Mouse (Mus musculus) intestine, embryonic 14.5 days (tissue): Measurements from ENCODE around the gene Ptprs. TPM values are rescaled to one million over a fixed set of nuclear protein-coding genes. Genes with fewer than 3 reads are reported as not detected.
A peak's percentile ranks its signal among the peaks of the same experiment; 100 is the strongest.

ENCODE experiments used
- ATAC-seq: fragments of 200-750 bp; cut with Nextera tagmentation; replicated peaks from 2 replicates; pipeline ENCODE4 v1.8.0; 2017; ENCODE audit warnings: low read depth, moderate number of reproducible peaks, moderate TSS enrichment, moderate library complexity; ENCODE audit not compliant: low FRiP score, low TSS enrichment
- DNase-seq: peaks from one replicate; pipeline ENCODE4 v3.0.0-alpha.2; 2018; ENCODE audit warnings: low spot score
- H3K27ac ChIP-seq: fragments of 300-500 bp; sonication (generic); 2 replicates; pipeline ENCODE4 v1.5.1; 2014; ENCODE audit warnings: low read depth, mild to moderate bottlenecking, control low read depth
- H3K27me3 ChIP-seq: fragments of 300-500 bp; sonication (generic); replicated peaks from 2 replicates; pipeline ENCODE4 v1.6.1; 2014; ENCODE audit warnings: low read length, control low read depth; ENCODE audit not compliant: control insufficient read depth, insufficient read depth
- H3K36me3 ChIP-seq: fragments of 300-500 bp; sonication (generic); 2 replicates; pipeline ENCODE4 v1.6.1; 2014; ENCODE audit warnings: low read length, control low read depth; ENCODE audit not compliant: control insufficient read depth, insufficient read depth
- H3K4me1 ChIP-seq: fragments of 300-500 bp; sonication (generic); replicated peaks from 2 replicates; pipeline ENCODE4 v1.6.1; 2014; ENCODE audit warnings: low read length, control low read depth, mixed read lengths; ENCODE audit not compliant: control insufficient read depth, insufficient read depth
- H3K4me2 ChIP-seq: fragments of 300-500 bp; sonication (generic); 2 replicates; pipeline ENCODE4 v1.6.1; 2014; ENCODE audit warnings: low read length
- H3K4me3 ChIP-seq: fragments of 300-500 bp; sonication (generic); 2 replicates; pipeline ENCODE4 v1.5.1; 2014; ENCODE audit warnings: low read depth, low read length, control low read depth, mixed read lengths
- H3K9ac ChIP-seq: fragments of 300-500 bp; sonication (generic); 2 replicates; pipeline ENCODE4 v1.6.1; 2014; ENCODE audit warnings: mild to moderate bottlenecking, low read length
- H3K9me3 ChIP-seq: fragments of 300-500 bp; sonication (generic); 2 replicates; pipeline ENCODE4 v1.6.1; 2016; ENCODE audit warnings: low read length, control low read depth; ENCODE audit not compliant: control insufficient read depth
- WGBS: fragments of 180-500 bp; shearing (Covaris S2); extraction: QIAGEN DNeasy Blood & Tissue Kit; methylation state at CpG from one replicate; pipeline ENCODE4 v1.1.7; 2014; 5-methylcytosine and 5-hydroxymethylcytosine counted together
- polyA plus RNA-seq: library from polyadenylated mRNA; unstranded; fragments of >200 nt; fragmentation: Nextera tagmentation; extraction: Ambion mirVana; gene quantifications from 2 replicates; pipeline ENCODE4 v1.2.1, GENCODE M21; 2014

Ptprs gene
- polyA plus RNA-seq, 1 experiment from 2014 or later = 99.6 TPM

DNA sequence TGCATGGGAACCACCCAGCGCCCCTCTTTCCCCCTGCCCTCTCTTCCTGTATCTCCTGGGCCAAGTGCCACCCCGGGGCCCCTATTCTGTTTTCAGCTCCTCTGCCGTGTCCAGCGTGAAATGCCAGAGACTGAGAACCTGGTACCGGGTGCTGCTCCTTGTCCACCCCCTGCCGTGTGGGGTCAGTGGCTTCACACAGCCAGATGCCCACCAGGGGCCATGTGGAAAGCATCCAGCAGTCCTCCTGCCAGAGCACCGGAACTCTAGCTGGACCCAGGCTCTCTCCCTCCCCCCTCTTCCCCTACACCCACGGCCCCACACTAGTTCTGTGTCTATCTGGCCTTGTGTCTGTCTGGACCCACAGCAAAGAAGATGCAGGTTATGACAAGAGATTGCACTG is 68.9 kb downstream of the Ptprs start:
- Histone ChIP-seq H3K9me3 (no peaks in the 10 kb centered on the region), H3K27me3 (no peaks in the 10 kb centered on the region), H3K4me2 (no peak overlapping the region), H3K9ac (no peak overlapping the region), H3K36me3 (peaks cover 26% of the 10 kb centered on the region), H3K27ac (peak overlapping the region; percentile 57; the same call in 1 of the 2 replicates), H3K4me1 (peaks cover 25% of the 10 kb centered on the region), H3K4me3 (no peak overlapping the region)
- no peak for DNase-seq
- WGBS = 23% methylated on average over 8 of the region's 8 CpGs
- 0 out of 2 replicates have a peak, but pooled peaks have one; percentile 18 for ATAC-seq

DNA sequence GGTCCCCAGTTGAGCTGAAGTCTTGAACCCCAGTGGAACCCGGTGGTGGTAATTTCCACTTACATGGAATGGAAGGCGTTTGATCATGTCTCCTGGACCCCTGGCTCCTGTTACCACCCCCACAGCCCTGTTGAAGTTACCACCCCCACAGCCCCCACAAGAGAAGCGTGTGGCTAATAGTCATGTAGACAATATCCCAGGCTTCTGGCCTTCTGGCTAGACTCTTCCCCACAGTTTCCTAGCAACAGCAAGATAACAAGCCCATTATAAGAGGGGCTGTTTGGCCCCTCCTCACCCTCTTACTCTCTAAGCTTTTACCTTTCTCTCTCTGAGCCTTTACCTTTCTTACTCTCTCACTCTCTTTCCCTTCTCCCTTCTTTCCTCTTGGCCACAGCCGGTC is 69.4 kb downstream of the Ptprs start:
- no peak for ATAC-seq
- DNase-seq = no peak
- no peaks in the 10 kb centered on the region for H3K27me3 ChIP-seq
- no peak overlapping the region for H3K4me3 ChIP-seq
- H3K36me3 ChIP-seq = peaks cover 26% of the 10 kb centered on the region
- WGBS = 53% methylated on average over 4 of the region's 4 CpGs
- H3K9me3 ChIP-seq = no peaks in the 10 kb centered on the region
- peaks cover 25% of the 10 kb centered on the region for H3K4me1 ChIP-seq
- no peak overlapping the region for H3K9ac ChIP-seq
- H3K27ac ChIP-seq = peak overlapping the region; percentile 57; the same call in 1 of the 2 replicates
- no peak overlapping the region for H3K4me2 ChIP-seq

DNA sequence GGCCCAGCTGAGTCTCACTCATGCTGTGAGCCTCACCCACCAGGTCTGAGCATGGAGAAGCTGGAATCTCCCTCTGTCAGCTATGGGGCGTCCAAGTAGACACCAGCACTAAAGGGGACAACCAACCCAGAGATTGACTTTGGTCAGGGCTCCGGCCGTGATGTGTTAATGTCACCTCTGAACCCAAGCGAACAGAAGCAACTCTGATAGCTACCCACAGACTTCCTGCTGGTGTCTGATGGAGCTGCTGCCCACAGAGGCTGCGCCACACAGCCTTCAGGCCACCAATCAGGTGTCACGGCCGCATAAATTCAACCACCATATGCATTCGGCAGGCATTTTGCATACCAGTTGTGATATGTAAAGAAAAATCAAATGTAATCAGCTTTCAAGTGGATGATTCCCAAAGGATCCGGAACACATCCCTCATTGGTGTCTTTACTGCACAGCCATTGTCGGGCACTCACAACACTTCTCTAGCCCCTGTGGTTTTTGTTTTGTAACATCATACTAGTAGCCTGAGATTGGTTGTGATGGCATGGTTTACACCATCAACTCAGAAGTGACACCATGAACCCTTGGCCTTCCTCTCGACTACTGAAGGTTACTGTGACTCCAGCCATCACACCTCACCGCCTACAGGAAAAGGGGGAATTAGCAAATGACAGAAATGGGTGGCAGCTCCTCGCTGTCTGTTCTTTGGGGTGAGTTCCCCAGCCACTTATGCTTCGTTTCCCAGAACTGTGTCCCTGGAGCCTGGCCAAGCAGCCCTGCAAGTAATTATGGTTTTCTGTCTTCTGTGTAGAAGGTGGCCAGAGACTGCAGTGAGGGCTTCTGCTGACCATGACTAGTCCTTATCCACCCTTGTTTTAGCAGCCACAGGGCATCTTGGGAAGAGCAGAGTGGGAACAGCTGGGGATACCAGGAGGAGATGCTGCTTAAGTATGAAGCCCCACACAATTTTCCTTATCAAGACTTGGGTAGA is 70.1 kb downstream of the Ptprs start:
- Histone ChIP-seq H3K4me2 (no peak overlapping the region), H3K27ac (peak overlapping the region; percentile 57; the same call in 1 of the 2 replicates), H3K4me3 (no peak overlapping the region), H3K36me3 (peaks cover 27% of the 10 kb centered on the region), H3K9ac (no peak overlapping the region), H3K4me1 (peaks cover 25% of the 10 kb centered on the region), H3K9me3 (no peaks in the 10 kb centered on the region), H3K27me3 (no peaks in the 10 kb centered on the region)
- DNase-seq = peak; percentile 56
- no peak for ATAC-seq
- 82% methylated on average over 14 of the region's 14 CpGs for WGBS

DNA sequence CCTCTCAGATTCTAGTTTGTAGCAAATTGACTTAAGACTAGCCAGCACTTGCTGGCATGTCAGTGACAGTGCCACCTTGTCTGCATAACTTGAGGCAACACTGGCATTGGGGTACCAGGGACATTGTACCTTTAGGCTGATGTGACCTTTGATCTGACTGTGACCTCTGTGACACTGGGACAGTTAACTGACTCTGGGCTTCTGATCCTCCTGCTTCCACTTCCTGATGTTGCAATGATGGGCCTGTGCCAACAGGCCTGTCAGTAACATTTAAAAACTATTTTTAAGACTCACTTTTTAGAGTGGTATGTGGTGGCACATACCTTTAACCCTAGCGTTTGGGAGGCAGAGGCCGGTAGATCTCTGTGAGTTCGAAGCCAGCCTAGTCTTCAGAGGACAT is 70.9 kb downstream of the Ptprs start:
- Histone ChIP-seq H3K9ac (no peak overlapping the region), H3K9me3 (no peaks in the 10 kb centered on the region), H3K27ac (no peak overlapping the region), H3K4me1 (peaks cover 25% of the 10 kb centered on the region), H3K27me3 (no peaks in the 10 kb centered on the region), H3K4me2 (no peak overlapping the region), H3K4me3 (no peak overlapping the region), H3K36me3 (peaks cover 29% of the 10 kb centered on the region)
- 86% methylated on average over 3 of the region's 3 CpGs for WGBS
- ATAC-seq (no peak), DNase-seq (no peak)

DNA sequence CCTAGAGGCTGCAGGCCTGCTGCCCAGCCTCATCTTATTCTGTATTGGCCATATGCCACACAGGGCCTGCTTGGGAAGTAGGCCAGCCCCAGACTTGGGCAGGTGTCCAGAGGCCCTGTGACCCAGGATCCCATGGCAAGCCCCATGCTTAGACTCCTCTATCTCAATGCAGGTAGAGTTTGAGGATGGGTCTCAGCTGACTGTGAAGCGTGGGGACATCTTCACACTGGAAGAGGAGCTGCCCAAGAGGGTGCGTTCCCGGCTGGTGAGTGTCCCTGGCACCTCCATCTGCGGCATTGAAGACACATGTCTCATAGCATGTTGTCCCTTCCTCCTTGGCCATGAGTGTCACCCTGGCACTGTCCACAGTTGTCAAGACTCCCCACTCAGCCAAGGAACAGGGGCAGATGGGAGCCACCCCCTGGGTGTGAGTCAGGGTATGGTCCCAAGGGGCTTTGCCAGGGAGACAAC is 75.2 kb downstream of the Ptprs start:
- no peak overlapping the region for H3K4me2 ChIP-seq
- H3K4me3 ChIP-seq = no peak overlapping the region
- 93% methylated on average over 4 of the region's 4 CpGs for WGBS
- no peak overlapping the region for H3K27ac ChIP-seq
- DNase-seq (no peak), ATAC-seq (no peak)
- H3K4me1 ChIP-seq = no peaks in the 10 kb centered on the region
- H3K9me3 ChIP-seq = no peaks in the 10 kb centered on the region
- no peak overlapping the region for H3K9ac ChIP-seq
- H3K27me3 ChIP-seq = no peaks in the 10 kb centered on the region
- peaks cover 70% of the 10 kb centered on the region for H3K36me3 ChIP-seq

DNA sequence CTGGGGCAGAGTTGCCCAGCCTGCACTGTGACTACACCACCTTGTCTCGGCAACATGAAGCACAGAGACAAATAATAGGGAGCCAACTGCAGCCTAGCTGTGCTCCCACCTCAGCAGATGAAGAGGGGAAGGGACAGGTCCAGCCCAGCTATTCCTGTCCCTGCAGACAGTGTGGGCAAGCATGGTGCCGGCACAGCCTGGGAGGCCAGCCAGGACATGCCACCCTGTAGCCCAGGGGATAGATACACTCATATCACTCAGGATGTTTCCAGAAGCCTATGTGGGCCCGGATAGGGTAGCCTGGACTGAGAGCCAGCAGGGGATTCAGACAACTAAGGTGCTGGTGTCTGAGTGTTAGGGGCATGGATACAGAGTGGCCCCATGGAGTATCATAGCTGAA is 76.1 kb downstream of the Ptprs start:
- Histone ChIP-seq H3K27ac (no peak overlapping the region), H3K36me3 (peaks cover 79% of the 10 kb centered on the region), H3K27me3 (no peaks in the 10 kb centered on the region), H3K9ac (no peak overlapping the region), H3K9me3 (no peaks in the 10 kb centered on the region), H3K4me1 (no peaks in the 10 kb centered on the region), H3K4me2 (no peak overlapping the region), H3K4me3 (no peak overlapping the region)
- 92% methylated on average over 3 of the region's 3 CpGs for WGBS
- no peak for DNase-seq
- no peak for ATAC-seq

DNA sequence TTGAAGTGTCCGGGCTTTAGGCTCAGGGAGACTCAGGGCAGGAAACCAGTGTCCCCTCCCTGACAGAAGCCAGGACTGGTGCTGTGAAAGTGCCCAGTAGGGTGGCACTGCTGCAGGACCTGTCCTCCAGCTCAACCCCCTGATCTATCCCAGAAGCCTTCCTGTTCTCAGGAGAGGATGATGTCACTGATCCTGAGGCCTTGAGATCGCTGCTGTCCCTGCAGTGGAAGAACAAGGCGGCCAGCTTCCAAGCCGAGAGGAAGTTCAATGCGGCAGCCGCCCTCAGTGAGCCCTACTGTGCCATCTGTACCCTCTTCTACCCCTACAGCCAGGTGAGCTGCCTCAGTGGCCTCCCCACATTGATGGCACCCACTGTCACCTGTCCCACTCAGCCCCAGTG is 80.2 kb downstream of the Ptprs start:
- Histone ChIP-seq H3K4me1 (no peaks in the 10 kb centered on the region), H3K27ac (no peak overlapping the region), H3K27me3 (no peaks in the 10 kb centered on the region), H3K9ac (no peak overlapping the region), H3K4me2 (no peak overlapping the region), H3K36me3 (peaks cover 92% of the 10 kb centered on the region), H3K4me3 (no peak overlapping the region), H3K9me3 (no peaks in the 10 kb centered on the region)
- no peak for DNase-seq
- ATAC-seq = no peak
- 96% methylated on average over 6 of the region's 6 CpGs for WGBS

DNA sequence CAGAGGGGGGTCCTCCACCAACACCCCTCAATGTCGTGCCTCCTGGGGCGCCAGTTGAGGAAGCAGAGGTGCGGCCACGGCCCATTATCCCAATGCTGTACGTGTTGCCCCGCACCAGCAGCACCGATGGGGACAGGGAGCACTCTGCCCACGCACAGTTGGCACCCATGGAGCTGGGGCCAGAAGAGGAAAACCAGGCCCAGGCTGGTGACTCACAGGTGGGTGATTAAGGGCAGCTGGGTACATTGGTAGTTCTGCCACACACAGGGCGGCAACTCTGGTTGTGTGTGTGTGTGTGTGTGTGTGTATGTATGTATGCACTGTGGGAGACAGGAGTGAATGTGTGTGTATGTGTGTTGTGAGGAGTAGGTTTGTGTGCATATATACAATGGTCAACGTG is 82.4 kb downstream of the Ptprs start:
- H3K9me3 ChIP-seq = no peaks in the 10 kb centered on the region
- ATAC-seq = no peak
- DNase-seq = no peak
- no peak overlapping the region for H3K4me2 ChIP-seq
- H3K36me3 ChIP-seq = peaks cover 91% of the 10 kb centered on the region
- no peak overlapping the region for H3K9ac ChIP-seq
- H3K4me3 ChIP-seq = no peak overlapping the region
- WGBS = 92% methylated on average over 10 of the region's 10 CpGs
- H3K27ac ChIP-seq = no peak overlapping the region
- H3K27me3 ChIP-seq = no peaks in the 10 kb centered on the region
- no peaks in the 10 kb centered on the region for H3K4me1 ChIP-seq
